Comparison of ENCODE assay signal across 10 mouse cellular contexts in genomic region chr4:55207749-55208385, GRCm38 (mm10).
DNase-seq lines count a peak whose midpoint lies in the region; ATAC-seq lines count a peak whose summit lies in the region.
"Had no signal": no experiment of that assay in that cellular context is flagged by ENCODE, and none has a peak within 500 bp of the region (broad histone marks: within the 10 kb centered on the region; RNA-seq: fewer than 3 reads in every experiment).

No protein-coding gene starts in this region.

- no peaks in the 10 kb centered on the region for H3K36me3 ChIP-seq in kidney, embryonic 14.5 days (ENCODE audit: control insufficient read depth, insufficient read depth, low read length)
- H3K36me3 ChIP-seq in forebrain, embryonic 13.5 days (ENCODE audit: poor library complexity, severe bottlenecking): no peaks in the 10 kb centered on the region
- no peaks in the 10 kb centered on the region for H3K36me3 ChIP-seq in midbrain, embryonic 14.5 days (ENCODE audit: control insufficient read depth, insufficient read depth, low read length)

- 0 out of 2 replicates have a peak, but pooled peaks cover 9% of the 10 kb centered on the region for H3K4me1 ChIP-seq in kidney, embryonic 14.5 days (ENCODE audit: control insufficient read depth, insufficient read depth, low read length)
- peaks cover 19% of the 10 kb centered on the region for H3K4me1 ChIP-seq in forebrain, embryonic 13.5 days
- H3K4me1 ChIP-seq in midbrain, embryonic 14.5 days (ENCODE audit: control insufficient read depth, insufficient read depth, low read length): peaks cover 12% of the 10 kb centered on the region

- WGBS in kidney, embryonic 14.5 days: 44% methylated on average over 13 of the region's 13 CpGs
- 14% methylated on average over 13 of the region's 13 CpGs for WGBS in forebrain, embryonic 13.5 days
- 13% methylated on average over 13 of the region's 13 CpGs for WGBS in midbrain, embryonic 14.5 days

- H3K9ac ChIP-seq in kidney, embryonic 14.5 days (ENCODE audit: low read depth, low read length): no peak overlapping the region
- H3K9ac ChIP-seq in forebrain, embryonic 13.5 days: no peak overlapping the region
- H3K9ac ChIP-seq in midbrain, embryonic 14.5 days (replicated peaks; ENCODE audit: low read length): no peak overlapping the region

- no peak overlapping the region for H3K27ac ChIP-seq in kidney, embryonic 14.5 days (ENCODE audit: low read depth, low read length)
- H3K27ac ChIP-seq in forebrain, embryonic 13.5 days: peak overlapping the region; percentile 41
- no peak overlapping the region; the same call in 1 of the 2 replicates for H3K27ac ChIP-seq in midbrain, embryonic 14.5 days (replicated peaks; ENCODE audit: low read depth, low read length)

- H3K27me3 ChIP-seq in kidney, embryonic 14.5 days (ENCODE audit: control insufficient read depth, insufficient read depth, low read length): no peaks in the 10 kb centered on the region
- H3K27me3 ChIP-seq in forebrain, embryonic 13.5 days: no peaks in the 10 kb centered on the region
- H3K27me3 ChIP-seq in midbrain, embryonic 14.5 days (ENCODE audit: control insufficient read depth, insufficient read depth, low read length): no peaks in the 10 kb centered on the region
- H3K27me3 ChIP-seq: Patski had no signal

- H3K4me2 ChIP-seq in kidney, embryonic 14.5 days (replicated peaks; ENCODE audit: low read depth, low read length): peak overlapping the region; percentile 31; the same call in 1 of the 2 replicates
- peak overlapping the region; percentile 42 for H3K4me2 ChIP-seq in forebrain, embryonic 13.5 days
- H3K4me2 ChIP-seq in midbrain, embryonic 14.5 days (ENCODE audit: low read length): peak overlapping the region; percentile 40

- no peak for ATAC-seq in kidney, embryonic 14.5 days (ENCODE audit: low FRiP score, low TSS enrichment)
- peak; percentile 52; the same call in 1 of the 2 replicates for ATAC-seq in forebrain, embryonic 13.5 days
- no peak for ATAC-seq in midbrain, embryonic 14.5 days (ENCODE audit: low FRiP score, low TSS enrichment)
- ATAC-seq in cerebellum, adult (ENCODE audit: insufficient number of reproducible peaks, low FRiP score, low TSS enrichment): no peak
- ATAC-seq: Patski had no signal

- DNase-seq in kidney, postnatal 25 days: no peak
- DNase-seq in brain, adult 2 months (ENCODE audit: low read depth, low spot score): peak; percentile 21
- DNase-seq in midbrain, embryonic 14.5 days: no peak
- no peak for DNase-seq in cerebellum, adult 9-11 months
- no peak for DNase-seq in cerebellum, postnatal 25 days
- DNase-seq: lung, postnatal 4 days had no signal

- H3K4me3 ChIP-seq in kidney, embryonic 14.5 days (ENCODE audit: low read length): no peak overlapping the region
- H3K4me3 ChIP-seq in forebrain, embryonic 13.5 days: no peak overlapping the region
- no peak overlapping the region for H3K4me3 ChIP-seq in midbrain, embryonic 14.5 days (replicated peaks; ENCODE audit: low read depth, low read length)

- no peaks in the 10 kb centered on the region for H3K9me3 ChIP-seq in kidney, embryonic 14.5 days (ENCODE audit: control insufficient read depth, low read length)
- no peaks in the 10 kb centered on the region for H3K9me3 ChIP-seq in forebrain, embryonic 13.5 days (replicated peaks)
- no peaks in the 10 kb centered on the region for H3K9me3 ChIP-seq in midbrain, embryonic 14.5 days (ENCODE audit: control insufficient read depth, low read length)
